Mouse (Mus musculus): ENCODE data around the gene Fbxo33. TPM values are rescaled to one million over a fixed set of nuclear protein-coding genes. Genes with fewer than 3 reads are reported as not detected.

Gene Fbxo33
- polyA plus RNA-seq, 1 experiment from 2014 or later, result 20.6 TPM

DNA sequence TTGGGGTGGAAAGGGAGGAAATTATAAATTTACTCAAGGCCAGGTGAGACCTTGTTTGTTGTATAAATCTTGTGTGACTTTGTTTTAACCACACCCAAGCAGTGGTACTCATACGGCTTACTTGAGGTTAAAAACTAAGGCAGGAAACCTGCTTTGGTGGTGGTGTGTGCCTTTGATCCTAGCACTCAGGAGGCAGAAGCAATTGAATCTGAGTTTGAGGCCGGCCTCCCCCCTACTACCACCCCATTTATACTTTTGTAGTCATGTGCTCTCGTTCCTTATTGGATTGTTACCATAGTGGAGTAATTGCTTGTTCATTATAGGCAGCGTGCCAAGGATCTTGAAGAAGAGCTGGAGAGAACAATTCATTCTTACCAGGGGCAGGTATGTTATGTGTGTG lies 49.6 kb downstream of the Fbxo33 start:
- H3K79me2 ChIP-seq (ENCODE audit: inconsistent target), result no peaks in the 10 kb centered on the region
- no peak overlapping the region for H3K4me3 ChIP-seq (ENCODE audit: inconsistent target)
- H3K36me3 ChIP-seq (ENCODE audit: inconsistent target), result peaks cover 69% of the 10 kb centered on the region
- no peak overlapping the region for H3K27ac ChIP-seq
- WGBS (ENCODE audit: missing documents), result 95% methylated on average over 4 of the region's 4 CpGs

GRCm38 (mm10) chr12:59166557-59166956 lies 53.0 kb downstream of the Fbxo33 start:
- no peak overlapping the region for H3K27ac ChIP-seq
- WGBS (ENCODE audit: missing documents), result 95% methylated on average over 4 of the region's 4 CpGs
- peaks cover 65% of the 10 kb centered on the region for H3K36me3 ChIP-seq (ENCODE audit: inconsistent target)

DNA sequence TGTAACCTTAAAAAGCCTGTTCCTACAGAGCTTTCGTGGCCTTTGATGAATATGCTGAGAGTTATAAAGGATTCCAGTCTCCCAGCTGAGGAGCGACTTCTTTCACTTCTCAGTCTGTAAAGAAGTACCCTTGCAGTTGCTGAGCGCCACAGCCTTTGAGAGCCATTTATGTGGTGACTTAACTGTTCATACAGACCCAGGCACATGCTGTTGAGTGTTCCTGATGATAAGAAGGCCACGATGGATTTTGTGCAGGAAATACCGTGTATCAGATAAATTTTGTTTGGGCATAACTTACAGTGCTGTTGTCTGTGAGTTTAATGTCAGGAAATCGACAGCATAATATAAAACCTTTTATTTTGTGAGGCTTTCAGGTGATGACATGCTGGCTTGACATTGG lies 55.0 kb downstream of the Fbxo33 start:
- 88% methylated on average over 6 of the region's 6 CpGs for WGBS (ENCODE audit: missing documents)
- H3K27ac ChIP-seq, result no peak overlapping the region
- H3K36me3 ChIP-seq (ENCODE audit: inconsistent target), result peaks cover 56% of the 10 kb centered on the region

More at GRCm38 (mm10) chr12:59166557-59166956, 53.0 kb downstream of the Fbxo33 start:
- Histone ChIP-seq H3K4me3 (ENCODE audit: inconsistent target) (no peak overlapping the region), H3K79me2 (ENCODE audit: inconsistent target) (no peaks in the 10 kb centered on the region)

DNA sequence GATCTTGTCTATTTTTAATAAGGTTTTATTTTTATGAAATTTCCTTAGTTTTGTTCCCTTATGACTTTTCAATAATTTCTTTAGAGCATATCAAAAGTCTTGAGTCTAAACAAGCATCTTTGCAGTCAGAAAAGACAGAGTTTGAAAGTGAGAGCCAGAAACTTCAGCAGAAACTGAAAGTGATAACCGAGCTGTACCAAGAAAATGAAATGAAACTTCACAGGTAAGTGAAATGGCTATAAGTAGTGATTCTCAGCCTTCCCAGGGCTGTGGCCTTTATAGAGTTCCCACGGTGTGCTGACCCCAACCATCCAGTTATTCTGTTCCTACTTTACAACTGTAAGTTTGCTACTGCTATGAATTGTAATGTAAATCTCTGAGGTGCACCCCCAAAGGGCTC lies 56.7 kb downstream of the Fbxo33 start:
- Histone ChIP-seq H3K36me3 (ENCODE audit: inconsistent target) (peaks cover 60% of the 10 kb centered on the region), H3K27ac (no peak overlapping the region), H3K79me2 (ENCODE audit: inconsistent target) (no peaks in the 10 kb centered on the region), H3K4me3 (ENCODE audit: inconsistent target) (no peak overlapping the region)
- WGBS (ENCODE audit: missing documents), result 76% methylated on average over 2 of the region's 2 CpGs

More for the DNA sequence above, 55.0 kb downstream of the Fbxo33 start:
- Histone ChIP-seq H3K79me2 (ENCODE audit: inconsistent target) (no peaks in the 10 kb centered on the region), H3K4me3 (ENCODE audit: inconsistent target) (no peak overlapping the region)

- Histone ChIP-seq H3K27ac (no peak overlapping the region), H3K79me2 (ENCODE audit: inconsistent target) (no peaks in the 10 kb centered on the region), H3K4me3 (ENCODE audit: inconsistent target) (no peak overlapping the region), H3K36me3 (ENCODE audit: inconsistent target) (peaks cover 66% of the 10 kb centered on the region)
- 95% methylated on average over 2 of the region's 2 CpGs for WGBS (ENCODE audit: missing documents)
These were observed 58.4 kb downstream of the Fbxo33 start for GRCm38 (mm10) chr12:59161091-59161490.

Other genes starting within 250 kb of the Fbxo33 start
- 12.6 to 14.3 TPM (median 12.7 TPM) in 3 replicates for gene Sec23a, start 207.7 kb downstream of the Fbxo33 start, polyA plus RNA-seq (2018)
- 3.3 to 9.5 TPM (median 3.6 TPM) in 3 replicates for gene Gemin2, start 206.3 kb downstream of the Fbxo33 start, polyA plus RNA-seq (2018)
- 72.9 to 120 TPM (median 94.4 TPM) in 3 replicates for gene Trappc6b, start 158.3 kb downstream of the Fbxo33 start, polyA plus RNA-seq (2018)
- 40.3 to 59.8 TPM (median 40.4 TPM) in 3 replicates for gene Pnn, start 152.8 kb downstream of the Fbxo33 start, polyA plus RNA-seq (2018)
- 74.3 to 171 TPM (median 100 TPM) in 3 replicates for gene Mia2, start 123.9 kb downstream of the Fbxo33 start, polyA plus RNA-seq (2018)

All from macrophage (primary cell).